Mouse (Mus musculus) midbrain, embryonic 15.5 days (tissue): ENCODE measurements around the gene Col4a3. TPM values are rescaled to one million over a fixed set of nuclear protein-coding genes. Genes with fewer than 3 reads are reported as not detected.
A peak's percentile ranks its signal among the peaks of the same experiment; 100 is the strongest.

Source experiments
- ATAC-seq: fragments of 200-750 bp; cut with Nextera tagmentation; replicated peaks from 2 replicates; pipeline ENCODE4 v1.8.0; 2017; ENCODE audit warnings: moderate TSS enrichment
- H3K27ac ChIP-seq: fragments of 300-500 bp; sonication (generic); 2 replicates; pipeline ENCODE4 v1.5.1; 2015; ENCODE audit warnings: mild to moderate bottlenecking, inconsistent platforms
- H3K27me3 ChIP-seq: fragments of 300-500 bp; sonication (generic); replicated peaks from 2 replicates; pipeline ENCODE4 v1.6.1; 2015; ENCODE audit warnings: inconsistent platforms
- H3K36me3 ChIP-seq: fragments of 300-500 bp; sonication (generic); replicated peaks from 2 replicates; pipeline ENCODE4 v1.6.1; 2015; ENCODE audit warnings: inconsistent platforms
- H3K4me1 ChIP-seq: fragments of 300-500 bp; sonication (generic); 2 replicates; pipeline ENCODE4 v1.6.1; 2015; ENCODE audit warnings: inconsistent platforms
- H3K4me2 ChIP-seq: fragments of 300-500 bp; sonication (generic); 2 replicates; pipeline ENCODE4 v1.6.1; 2015; ENCODE audit warnings: inconsistent platforms, mild to moderate bottlenecking, moderate library complexity
- H3K4me3 ChIP-seq: fragments of 300-500 bp; sonication (generic); 2 replicates; pipeline ENCODE4 v1.5.1; 2015; ENCODE audit warnings: mild to moderate bottlenecking, inconsistent platforms
- H3K9ac ChIP-seq: fragments of 300-500 bp; sonication (generic); 2 replicates; pipeline ENCODE4 v1.6.1; 2015; ENCODE audit warnings: mild to moderate bottlenecking, inconsistent platforms
- H3K9me3 ChIP-seq: fragments of 300-500 bp; sonication (generic); 2 replicates; pipeline ENCODE4 v1.6.1; 2016; ENCODE audit warnings: inconsistent platforms
- WGBS: fragments of 180-500 bp; shearing (Covaris S2); methylation state at CpG from one replicate; pipeline ENCODE4 v1.1.7; 2015; ENCODE audit warnings: mixed read lengths; 5-methylcytosine and 5-hydroxymethylcytosine counted together
- polyA plus RNA-seq: library from polyadenylated mRNA; unstranded; fragments of >200 nt; fragmentation: Nextera tagmentation; extraction: Ambion mirVana; gene quantifications from 2 replicates; pipeline ENCODE4 v1.2.1, GENCODE M21; 2015

Gene Col4a3
- polyA plus RNA-seq, 1 experiment from 2014 or later, result 0.25 TPM

- ATAC-seq, result no peak
- H3K9me3 ChIP-seq, result no peaks in the 10 kb centered on the region
- no peak overlapping the region for H3K4me3 ChIP-seq
- H3K9ac ChIP-seq, result no peak overlapping the region
- no peaks in the 10 kb centered on the region for H3K36me3 ChIP-seq
- no peak overlapping the region for H3K27ac ChIP-seq
- H3K4me2 ChIP-seq, result no peak overlapping the region
- no peaks in the 10 kb centered on the region for H3K4me1 ChIP-seq
- no peaks in the 10 kb centered on the region for H3K27me3 ChIP-seq
- 80% methylated on average over 2 of the region's 2 CpGs for WGBS
Measured at GRCm38 (mm10) chr1:82576182-82576581, 10.5 kb upstream of the Col4a3 start.

DNA sequence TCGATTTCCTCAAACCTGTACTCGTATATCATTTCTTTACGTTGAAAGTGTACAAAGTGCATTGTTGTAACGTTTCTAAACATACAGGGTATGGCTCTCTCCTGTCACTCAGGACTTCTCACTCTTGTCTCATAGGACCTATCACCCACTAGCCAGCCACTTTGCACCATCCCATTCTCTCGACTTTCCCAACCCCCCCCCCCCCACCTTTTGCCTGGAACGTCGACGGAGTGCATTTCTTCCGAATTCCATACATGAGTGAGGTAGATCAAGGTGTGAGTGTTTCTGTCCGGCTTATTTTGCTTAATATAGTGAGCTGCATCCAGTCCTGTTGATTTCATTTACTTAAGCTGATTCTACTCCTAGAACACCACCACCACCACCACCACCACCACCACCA is 9.4 kb upstream of the Col4a3 start:
- Histone ChIP-seq H3K36me3 (no peaks in the 10 kb centered on the region), H3K9ac (no peak overlapping the region), H3K4me2 (no peak overlapping the region), H3K27me3 (no peaks in the 10 kb centered on the region), H3K9me3 (no peaks in the 10 kb centered on the region), H3K4me1 (no peaks in the 10 kb centered on the region), H3K4me3 (no peak overlapping the region), H3K27ac (no peak overlapping the region)
- WGBS, result 93% methylated on average over 10 of the region's 10 CpGs
- no peak for ATAC-seq

- Histone ChIP-seq H3K36me3 (no peaks in the 10 kb centered on the region), H3K4me1 (no peaks in the 10 kb centered on the region), H3K27me3 (no peaks in the 10 kb centered on the region), H3K4me2 (no peak overlapping the region), H3K27ac (no peak overlapping the region), H3K9me3 (no peaks in the 10 kb centered on the region), H3K4me3 (no peak overlapping the region), H3K9ac (no peak overlapping the region)
- WGBS, result 87% methylated on average over 3 of the region's 3 CpGs
- no peak for ATAC-seq
Measured at GRCm38 (mm10) chr1:82577915-82578314, 8.8 kb upstream of the Col4a3 start.

DNA sequence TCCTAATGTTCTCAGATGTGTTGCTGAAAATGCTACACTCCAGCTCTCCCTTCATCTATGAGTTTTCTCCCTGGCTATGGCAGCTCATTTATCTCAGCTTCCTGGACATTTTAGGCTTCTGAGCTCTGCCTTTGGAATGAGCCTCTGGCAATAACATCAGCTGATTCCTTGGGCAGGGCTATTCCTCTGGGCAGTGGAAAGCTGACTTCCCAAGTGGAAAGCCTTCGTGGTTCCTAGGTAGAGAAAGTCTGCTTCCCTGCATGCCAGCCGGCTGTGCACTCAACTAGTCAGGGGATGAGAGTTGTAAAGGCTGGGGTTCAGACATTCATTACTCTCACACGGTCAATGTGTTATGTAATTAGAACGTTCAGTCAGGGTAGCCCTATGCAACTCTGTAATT is 8.4 kb upstream of the Col4a3 start:
- no peaks in the 10 kb centered on the region for H3K9me3 ChIP-seq

GRCm38 (mm10) chr1:82585981-82586380 is 740 bp upstream of the Col4a3 start:
- peaks cover 10% of the 10 kb centered on the region; the same call in 1 of the 2 replicates for H3K4me1 ChIP-seq
- H3K4me3 ChIP-seq, result peak overlapping the region; percentile 28; the same call in 1 of the 2 replicates
- no peaks in the 10 kb centered on the region for H3K36me3 ChIP-seq
- no peak overlapping the region for H3K9ac ChIP-seq
- peaks cover 10% of the 10 kb centered on the region for H3K27me3 ChIP-seq
- no peak overlapping the region for H3K27ac ChIP-seq
- WGBS, result 74% methylated on average over 7 of the region's 7 CpGs
- ATAC-seq, result no peak
- H3K4me2 ChIP-seq, result peak overlapping the region; percentile 57; the same call in 1 of the 2 replicates
- H3K9me3 ChIP-seq, result no peaks in the 10 kb centered on the region

More for the DNA sequence above, 8.4 kb upstream of the Col4a3 start:
- ATAC-seq, result no peak
- Histone ChIP-seq H3K27me3 (no peaks in the 10 kb centered on the region), H3K9ac (no peak overlapping the region), H3K4me3 (no peak overlapping the region), H3K36me3 (no peaks in the 10 kb centered on the region), H3K27ac (no peak overlapping the region), H3K4me1 (no peaks in the 10 kb centered on the region), H3K4me2 (no peak overlapping the region)
- 80% methylated on average over 4 of the region's 4 CpGs for WGBS

- H3K4me1 ChIP-seq, result peaks cover 10% of the 10 kb centered on the region; the same call in 1 of the 2 replicates
- no peaks in the 10 kb centered on the region for H3K36me3 ChIP-seq
- no peak overlapping the region for H3K27ac ChIP-seq
- no peak overlapping the region for H3K4me3 ChIP-seq
- no peak for ATAC-seq
- no peak overlapping the region for H3K9ac ChIP-seq
- no peaks in the 10 kb centered on the region for H3K9me3 ChIP-seq
- 83% methylated on average over 4 of the region's 4 CpGs for WGBS
- H3K4me2 ChIP-seq, result no peak overlapping the region
- H3K27me3 ChIP-seq, result peaks cover 10% of the 10 kb centered on the region
Measured at GRCm38 (mm10) chr1:82590266-82590665, 3.5 kb downstream of the Col4a3 start.

GRCm38 (mm10) chr1:82596864-82597596 is 10.3 kb downstream of the Col4a3 start:
- Histone ChIP-seq H3K4me2 (no peak overlapping the region), H3K9me3 (no peaks in the 10 kb centered on the region), H3K9ac (no peak overlapping the region), H3K4me1 (no peaks in the 10 kb centered on the region), H3K36me3 (no peaks in the 10 kb centered on the region), H3K27ac (no peak overlapping the region), H3K4me3 (no peak overlapping the region), H3K27me3 (no peaks in the 10 kb centered on the region)
- 74% methylated on average over 6 of the region's 6 CpGs for WGBS
- no peak for ATAC-seq

DNA sequence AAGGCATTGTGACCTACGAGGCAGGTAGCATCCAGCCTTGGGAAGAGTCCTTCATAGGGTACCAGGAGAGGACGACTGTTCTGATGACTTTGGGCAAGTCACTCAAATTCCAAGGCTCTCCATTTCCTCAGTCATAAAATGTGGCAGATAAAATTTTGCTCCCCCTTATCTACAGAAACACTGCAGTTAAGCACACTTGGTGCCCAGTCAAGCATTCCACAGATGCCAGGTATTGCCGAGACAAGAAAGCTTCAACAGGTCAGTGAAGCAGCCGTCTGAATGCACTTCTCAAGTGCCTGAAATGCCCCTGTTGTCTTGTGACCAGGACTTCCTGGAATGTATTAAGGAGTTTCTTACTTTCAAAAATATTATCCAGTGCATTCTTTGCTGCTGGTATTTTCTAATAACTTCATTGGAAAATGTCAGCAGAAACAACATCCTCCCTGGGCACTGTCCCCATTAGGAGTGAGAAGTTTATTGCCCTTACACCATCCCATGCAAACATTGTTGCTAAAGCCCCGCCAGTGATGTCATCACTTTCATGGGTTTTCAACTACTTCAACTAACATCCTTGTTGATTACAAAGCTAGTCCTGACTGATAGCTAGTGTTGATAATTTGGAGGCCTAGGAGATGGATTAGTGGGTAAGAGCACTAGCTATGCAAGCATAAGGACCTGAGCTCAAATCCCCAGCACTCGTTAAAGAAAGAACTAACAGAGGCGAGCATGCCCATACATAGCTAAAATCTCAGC is 16.7 kb downstream of the Col4a3 start:
- H3K9me3 ChIP-seq, result no peaks in the 10 kb centered on the region
- WGBS, result 76% methylated on average over 7 of the region's 7 CpGs
- ATAC-seq, result no peak
- H3K4me1 ChIP-seq, result no peaks in the 10 kb centered on the region
- H3K27me3 ChIP-seq, result no peaks in the 10 kb centered on the region
- H3K9ac ChIP-seq, result no peak overlapping the region
- H3K36me3 ChIP-seq, result no peaks in the 10 kb centered on the region
- no peak overlapping the region for H3K4me2 ChIP-seq
- H3K4me3 ChIP-seq, result no peak overlapping the region
- H3K27ac ChIP-seq, result no peak overlapping the region

DNA sequence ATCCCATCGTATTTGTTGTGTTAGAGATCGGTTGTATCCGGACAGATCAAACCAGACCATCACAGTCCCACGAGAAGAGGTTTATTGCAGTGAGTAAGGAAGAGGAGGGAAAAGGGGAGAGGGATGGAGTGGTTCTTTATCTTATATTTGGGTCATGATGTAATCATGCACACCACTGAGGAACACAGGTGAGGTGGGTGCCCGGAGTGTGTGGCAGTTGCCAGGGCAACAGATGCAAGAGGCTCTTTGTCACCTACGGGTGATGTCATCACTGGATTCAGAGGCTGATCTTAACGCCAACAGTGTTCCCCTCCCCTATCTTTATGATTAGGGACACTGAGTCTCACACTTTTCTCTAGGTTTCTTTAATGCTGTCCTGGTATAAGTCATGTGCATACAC is 18.6 kb downstream of the Col4a3 start:
- H3K9ac ChIP-seq, result no peak overlapping the region
- no peak overlapping the region for H3K4me3 ChIP-seq
- no peaks in the 10 kb centered on the region for H3K27me3 ChIP-seq
- no peak; the same call in 1 of the 2 replicates for ATAC-seq
- H3K36me3 ChIP-seq, result no peaks in the 10 kb centered on the region
- WGBS, result 78% methylated on average over 7 of the region's 7 CpGs
- H3K4me2 ChIP-seq, result no peak overlapping the region
- H3K27ac ChIP-seq, result no peak overlapping the region
- no peaks in the 10 kb centered on the region for H3K4me1 ChIP-seq
- no peaks in the 10 kb centered on the region for H3K9me3 ChIP-seq

DNA sequence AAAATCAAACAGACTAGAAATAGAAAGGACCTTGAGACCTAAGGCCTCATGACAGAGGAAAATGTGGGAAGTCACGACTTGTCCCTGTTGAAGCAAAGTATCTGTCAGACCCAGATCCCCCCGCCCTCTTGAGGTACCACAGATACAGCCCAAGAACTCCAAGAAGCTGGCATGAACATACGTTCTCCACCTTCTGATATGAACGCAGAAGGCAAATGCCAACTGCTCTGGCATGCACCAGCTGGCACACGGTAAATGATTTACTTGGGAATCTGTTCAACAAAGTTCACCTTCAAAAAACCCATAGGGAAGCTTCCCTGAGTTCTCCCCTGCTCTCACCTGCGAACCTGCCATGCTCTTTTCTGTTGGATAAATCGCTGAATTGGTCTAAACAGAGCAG is 19.1 kb downstream of the Col4a3 start:
- Histone ChIP-seq H3K9me3 (no peaks in the 10 kb centered on the region), H3K4me2 (no peak overlapping the region), H3K27me3 (no peaks in the 10 kb centered on the region), H3K9ac (no peak overlapping the region), H3K4me1 (no peaks in the 10 kb centered on the region), H3K36me3 (no peaks in the 10 kb centered on the region), H3K4me3 (no peak overlapping the region), H3K27ac (no peak overlapping the region)
- ATAC-seq, result no peak
- WGBS, result 83% methylated on average over 7 of the region's 7 CpGs

DNA sequence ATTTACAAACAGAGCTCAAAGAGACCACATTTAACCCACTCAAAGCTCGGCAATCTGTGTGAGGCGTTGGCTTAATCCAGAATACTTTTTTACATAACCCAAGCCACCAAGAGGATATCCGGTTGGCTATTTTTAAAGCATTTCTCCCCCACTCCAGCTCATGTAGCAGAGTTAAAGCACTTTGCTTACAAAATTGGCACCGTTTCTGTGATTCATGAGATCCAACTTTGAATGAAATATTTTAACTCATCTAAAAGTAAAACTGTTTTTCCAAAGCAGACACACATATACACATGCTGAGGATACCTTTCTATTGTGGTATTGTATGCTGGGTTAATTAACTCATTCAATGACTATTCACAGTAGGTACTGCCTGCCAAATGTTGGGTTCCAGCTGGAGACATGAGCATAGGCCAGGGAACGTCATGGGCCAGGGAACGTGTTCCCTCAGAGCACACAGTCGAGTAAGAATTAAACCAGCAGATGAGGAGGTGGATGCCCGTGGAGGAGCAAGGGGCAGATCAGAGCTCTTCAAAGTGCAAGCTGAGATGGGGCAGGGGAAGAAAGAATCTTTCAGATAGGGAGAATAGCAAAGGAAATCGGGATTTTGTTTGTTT is 22.0 kb downstream of the Col4a3 start:
- WGBS, result 78% methylated on average over 9 of the region's 9 CpGs
- ATAC-seq, result no peak
- Histone ChIP-seq H3K9ac (no peak overlapping the region), H3K27ac (no peak overlapping the region), H3K4me3 (no peak overlapping the region), H3K4me2 (no peak overlapping the region), H3K27me3 (no peaks in the 10 kb centered on the region), H3K9me3 (no peaks in the 10 kb centered on the region), H3K4me1 (no peaks in the 10 kb centered on the region), H3K36me3 (no peaks in the 10 kb centered on the region)

DNA sequence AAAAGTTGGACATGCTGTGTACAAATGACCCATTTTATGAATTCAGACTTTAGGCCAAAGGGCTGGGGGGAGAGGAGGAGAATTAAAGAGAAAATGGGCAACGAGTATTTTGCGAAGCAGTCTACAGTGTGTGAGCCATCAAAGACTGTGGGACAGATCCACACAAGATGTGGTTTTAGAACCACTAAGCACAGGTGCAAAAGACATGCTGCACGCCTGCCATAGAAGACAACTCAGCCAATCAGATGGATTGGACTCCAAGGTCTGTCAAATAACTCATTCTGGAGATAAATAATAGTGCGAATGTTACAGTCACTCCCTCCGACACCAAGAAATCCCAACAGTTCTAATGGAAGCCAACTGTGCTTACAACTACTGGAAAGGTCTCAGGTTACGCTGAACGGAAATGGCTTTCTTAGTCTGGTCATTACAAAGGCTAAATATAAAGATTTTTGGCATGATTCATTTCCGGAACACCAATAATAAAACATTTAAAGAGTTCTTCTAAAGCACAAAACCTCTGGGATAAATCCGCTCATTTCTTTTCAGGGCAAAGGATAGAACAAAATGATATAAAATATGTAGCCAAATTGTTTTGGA is 25.4 kb downstream of the Col4a3 start:
- Histone ChIP-seq H3K9ac (no peak overlapping the region), H3K27me3 (no peaks in the 10 kb centered on the region), H3K9me3 (no peaks in the 10 kb centered on the region), H3K36me3 (no peaks in the 10 kb centered on the region), H3K27ac (no peak overlapping the region), H3K4me3 (no peak overlapping the region), H3K4me1 (no peaks in the 10 kb centered on the region), H3K4me2 (no peak overlapping the region)
- ATAC-seq, result no peak
- 92% methylated on average over 9 of the region's 9 CpGs for WGBS
